Mouse (Mus musculus) stomach, postnatal 0 days (tissue): ENCODE results near the gene Prkce. TPM values are rescaled to one million over a fixed set of nuclear protein-coding genes. Genes with fewer than 3 reads are reported as not detected.

Source experiments
- ATAC-seq: fragments of 200-750 bp; cut with Nextera tagmentation; 2 replicates; pipeline ENCODE4 v1.8.0; 2017; ENCODE audit not compliant: low FRiP score, low TSS enrichment
- DNase-seq: peaks from one replicate; pipeline ENCODE4 v3.0.0-alpha.2; 2016; ENCODE audit warnings: low spot score
- H3K27ac ChIP-seq: fragments of 300-500 bp; sonication (generic); replicated peaks from 2 replicates; pipeline ENCODE4 v1.5.1; 2014; ENCODE audit warnings: mild to moderate bottlenecking, control low read depth
- H3K27me3 ChIP-seq: fragments of 300-500 bp; sonication (generic); 2 replicates; pipeline ENCODE4 v1.6.1; 2014; ENCODE audit warnings: low read length; ENCODE audit not compliant: control insufficient read depth, insufficient read depth
- H3K36me3 ChIP-seq: fragments of 300-500 bp; sonication (generic); 2 replicates; pipeline ENCODE4 v1.6.1; 2014; ENCODE audit warnings: low read length, mixed read lengths; ENCODE audit not compliant: control insufficient read depth, insufficient read depth
- H3K4me1 ChIP-seq: fragments of 300-500 bp; sonication (generic); replicated peaks from 2 replicates; pipeline ENCODE4 v1.6.1; 2014; ENCODE audit warnings: antibody characterized with exemption; ENCODE audit not compliant: control insufficient read depth, insufficient read depth
- H3K4me2 ChIP-seq: fragments of 300-500 bp; sonication (generic); replicated peaks from 2 replicates; pipeline ENCODE4 v1.6.1; 2014; ENCODE audit warnings: low read depth, mild to moderate bottlenecking, control low read depth, moderate library complexity
- H3K4me3 ChIP-seq: fragments of 300-500 bp; sonication (generic); 2 replicates; pipeline ENCODE4 v1.5.1; 2014; ENCODE audit warnings: low read depth, low read length, control low read depth
- H3K9ac ChIP-seq: fragments of 300-500 bp; sonication (generic); 2 replicates; pipeline ENCODE4 v1.6.1; 2014; ENCODE audit warnings: mild to moderate bottlenecking, low read length, control low read depth, mixed read lengths
- H3K9me3 ChIP-seq: fragments of 300-500 bp; sonication (generic); 2 replicates; pipeline ENCODE4 v1.6.1; 2016; ENCODE audit warnings: low read length; ENCODE audit not compliant: control insufficient read depth
- CTCF ChIP-seq: IDR thresholded peaks from 2 replicates; pipeline ENCODE4 v1.5.1; 2016; ENCODE audit warnings: antibody characterized with exemption, low read depth, mild to moderate bottlenecking, moderate library complexity
- EP300 ChIP-seq: optimal IDR thresholded peaks from 2 replicates; pipeline ENCODE3; 2016; ENCODE audit warnings: antibody characterized with exemption
- WGBS: fragments of 180-500 bp; shearing (Covaris S2); extraction: QIAGEN DNeasy Blood & Tissue Kit; methylation state at CpG from one replicate; pipeline ENCODE4 v1.1.7; 2014; 5-methylcytosine and 5-hydroxymethylcytosine counted together
- polyA plus RNA-seq: library from polyadenylated mRNA; unstranded; fragments of >200 nt; fragmentation: Nextera tagmentation; extraction: Ambion mirVana; gene quantifications from 2 replicates; pipeline ENCODE4 v1.2.1, GENCODE M21; 2015

The Prkce gene
- polyA plus RNA-seq, 1 experiment from 2014 or later, result 3.4 TPM

GRCm38 (mm10) chr17:86663471-86663870, 495.9 kb downstream of the Prkce start:
- Histone ChIP-seq H3K36me3 (no peaks in the 10 kb centered on the region), H3K27me3 (no peaks in the 10 kb centered on the region), H3K9ac (no peak overlapping the region), H3K9me3 (no peaks in the 10 kb centered on the region), H3K4me3 (no peak overlapping the region), H3K27ac (no peak overlapping the region; the same call in 1 of the 2 replicates), H3K4me1 (no peaks in the 10 kb centered on the region), H3K4me2 (no peak overlapping the region)
- DNase-seq (no peak), ATAC-seq (no peak)
- WGBS, result 72% methylated on average over 4 of the region's 4 CpGs
- TF ChIP-seq EP300 (no peak), CTCF (no peak)

DNA sequence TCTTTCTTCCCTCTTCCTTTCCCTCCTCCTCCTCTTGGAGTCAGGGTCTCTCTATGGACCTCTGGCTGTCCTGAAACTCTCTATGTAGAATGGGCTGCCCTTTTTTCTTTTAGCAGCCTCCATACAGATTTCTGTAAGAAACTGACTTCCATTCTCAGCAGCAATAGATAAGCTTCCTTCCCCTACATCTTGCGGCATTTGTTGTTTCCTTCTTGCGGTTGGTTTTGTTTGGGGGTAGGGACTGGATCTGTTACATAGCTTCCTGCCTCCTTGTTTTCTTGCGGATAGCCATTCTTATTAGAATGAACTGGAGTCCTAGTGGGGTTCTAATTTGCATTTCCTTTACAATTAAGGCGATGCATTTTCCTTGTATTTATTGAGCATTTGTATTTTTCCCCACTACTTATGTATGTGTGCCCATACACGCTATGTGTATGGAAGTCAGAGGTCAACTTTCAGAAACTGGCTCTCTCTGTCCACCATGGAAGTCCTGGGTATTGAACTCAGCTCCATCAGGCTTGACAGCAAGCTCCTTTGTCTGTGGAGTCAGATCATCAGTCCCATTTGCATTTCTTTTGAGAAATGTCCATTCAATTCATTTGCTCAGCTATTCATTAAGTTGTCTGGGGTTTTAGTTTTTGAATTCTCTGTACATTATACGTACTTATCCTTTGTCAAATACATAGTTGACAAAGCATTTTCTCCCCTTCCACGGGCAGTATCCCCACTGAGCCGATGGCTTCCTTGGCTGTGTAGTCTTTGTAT, 500.4 kb downstream of the Prkce start:
- DNase-seq (no peak), ATAC-seq (no peak)
- H3K4me2 ChIP-seq, result no peak overlapping the region

GRCm38 (mm10) chr17:86669641-86670373, 502.2 kb downstream of the Prkce start:
- Histone ChIP-seq H3K27ac (no peak overlapping the region), H3K27me3 (no peaks in the 10 kb centered on the region), H3K36me3 (no peaks in the 10 kb centered on the region), H3K9me3 (no peaks in the 10 kb centered on the region), H3K4me3 (no peak overlapping the region), H3K4me1 (no peaks in the 10 kb centered on the region), H3K4me2 (no peak overlapping the region), H3K9ac (no peak overlapping the region)
- 81% methylated on average over 13 of the region's 13 CpGs for WGBS
- no peak for TF ChIP-seq CTCF
- DNase-seq (no peak), ATAC-seq (no peak)

More for the DNA sequence above, 500.4 kb downstream of the Prkce start:
- Histone ChIP-seq H3K36me3 (no peaks in the 10 kb centered on the region), H3K27ac (no peak overlapping the region), H3K4me3 (no peak overlapping the region), H3K4me1 (no peaks in the 10 kb centered on the region), H3K27me3 (no peaks in the 10 kb centered on the region), H3K9ac (no peak overlapping the region), H3K9me3 (no peaks in the 10 kb centered on the region)
- WGBS, result 83% methylated on average over 8 of the region's 8 CpGs
- TF ChIP-seq CTCF (no peak), EP300 (no peak)

DNA sequence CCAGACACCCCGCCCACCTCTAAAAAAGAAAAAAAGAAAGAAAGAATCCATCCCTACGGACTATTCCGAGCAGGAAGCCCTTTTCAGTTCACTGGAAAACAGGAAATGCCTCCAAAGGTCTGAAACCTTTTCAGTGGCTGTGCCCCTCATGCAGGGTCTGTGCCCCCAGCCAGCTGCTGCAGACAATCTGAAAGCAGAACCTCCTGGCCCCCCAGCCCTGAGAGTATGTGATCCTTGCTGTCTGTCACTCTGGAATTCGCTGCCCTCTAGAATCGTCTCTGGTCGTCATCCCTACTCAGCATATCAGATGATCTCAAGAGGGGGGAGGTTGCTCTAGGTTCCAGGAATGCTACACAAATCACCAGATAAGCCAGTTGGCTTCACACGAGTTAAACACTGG, 503.1 kb downstream of the Prkce start:
- Histone ChIP-seq H3K4me2 (no peak overlapping the region), H3K4me1 (no peaks in the 10 kb centered on the region), H3K27ac (no peak overlapping the region), H3K36me3 (no peaks in the 10 kb centered on the region), H3K27me3 (no peaks in the 10 kb centered on the region), H3K4me3 (no peak overlapping the region), H3K9ac (no peak overlapping the region), H3K9me3 (no peaks in the 10 kb centered on the region)
- DNase-seq (no peak), ATAC-seq (no peak)
- no peak for TF ChIP-seq CTCF
- TF ChIP-seq EP300, result no peak
- WGBS, result 34% methylated on average over 7 of the region's 7 CpGs

- no peak overlapping the region for H3K4me3 ChIP-seq
- no peak overlapping the region for H3K9ac ChIP-seq
- H3K27ac ChIP-seq, result no peak overlapping the region
- WGBS, result 82% methylated on average over 2 of the region's 2 CpGs
- no peak for TF ChIP-seq EP300
- TF ChIP-seq CTCF, result no peak
- no peaks in the 10 kb centered on the region for H3K9me3 ChIP-seq
- no peaks in the 10 kb centered on the region for H3K27me3 ChIP-seq
- no peak overlapping the region for H3K4me2 ChIP-seq
- no peak for ATAC-seq
- no peaks in the 10 kb centered on the region for H3K4me1 ChIP-seq
- no peak for DNase-seq
- H3K36me3 ChIP-seq, result no peaks in the 10 kb centered on the region
Measured at GRCm38 (mm10) chr17:86674971-86675370, 507.4 kb downstream of the Prkce start.

DNA sequence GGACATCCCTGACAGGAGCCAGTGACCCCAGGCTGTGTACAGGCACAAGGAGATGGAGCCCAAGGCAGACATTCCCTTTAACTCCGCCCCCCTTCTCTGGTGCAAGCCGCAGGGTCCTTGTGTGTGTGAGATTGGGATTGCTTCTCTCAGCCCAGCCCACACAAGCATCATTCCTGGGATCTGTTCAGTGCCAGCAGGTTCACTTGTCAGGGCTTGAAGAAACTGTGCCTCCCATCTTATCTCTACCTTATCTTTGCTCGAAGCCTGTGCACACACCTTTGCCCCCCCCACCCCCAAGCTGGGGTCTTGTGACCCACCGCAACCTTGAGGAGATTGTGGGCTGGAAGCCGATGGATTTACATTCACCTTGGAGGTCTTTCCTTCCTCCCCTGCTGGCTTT, 508.8 kb downstream of the Prkce start:
- Histone ChIP-seq H3K27ac (no peak overlapping the region), H3K9me3 (no peaks in the 10 kb centered on the region), H3K4me1 (no peaks in the 10 kb centered on the region), H3K4me2 (no peak overlapping the region), H3K4me3 (no peak overlapping the region), H3K27me3 (no peaks in the 10 kb centered on the region), H3K36me3 (no peaks in the 10 kb centered on the region), H3K9ac (no peak overlapping the region)
- ATAC-seq (no peak), DNase-seq (no peak)
- TF ChIP-seq CTCF, result no peak
- TF ChIP-seq EP300, result no peak
- 51% methylated on average over 5 of the region's 5 CpGs for WGBS
